Mouse (Mus musculus) gastrocnemius, postnatal 4 days (tissue): Measurements from ENCODE around the gene Ldhb. TPM values are rescaled to one million over a fixed set of nuclear protein-coding genes. Genes with fewer than 3 reads are reported as not detected.

Source experiments
- DNase-seq, 2 experiments: peaks; one replicate each; pipeline ENCODE4 v3.0.0; 2021 to 2022; ENCODE audit warnings: low spot score in 2 of 2, mixed read lengths in 2 of 2
- long read RNA-seq, 2 experiments: library from polyadenylated mRNA; stranded (forward); transcript quantifications; one replicate each; pipeline ENCODE4 v2.0.0; 2021
- total RNA-seq, 2 experiments: library from RNA; stranded (reverse); gene quantifications; 2 replicates each; pipeline ENCODE4 v1.2.3; 2021

Ldhb gene
- 100 to 1,000 TPM; 162 to 170 TPM for total RNA-seq
- long read RNA-seq, experiment 1, transcript Ldhb-201 (8 exons, 1,304 nt), result major isoform, 191 of 207 reads
- long read RNA-seq, experiment 1, partial matches to known transcripts, result 7 of 207 reads
- long read RNA-seq, experiment 1, other reads (novel, unspliced or antisense), result 9 of 207 reads
- long read RNA-seq, experiment 2, transcript Ldhb-201 (8 exons, 1,304 nt), result major isoform, 163 of 182 reads
- long read RNA-seq, experiment 2, partial matches to known transcripts, result 10 of 182 reads
- long read RNA-seq, experiment 2, other reads (novel, unspliced or antisense), result 9 of 182 reads

- DNase-seq, result peak; percentile 70 to 81
These were observed at the start of gene Ldhb for GRCm38 (mm10) chr6:142507785-142508162. Gene Ldhb (minus strand): TSS chr6:142507957.

DNA sequence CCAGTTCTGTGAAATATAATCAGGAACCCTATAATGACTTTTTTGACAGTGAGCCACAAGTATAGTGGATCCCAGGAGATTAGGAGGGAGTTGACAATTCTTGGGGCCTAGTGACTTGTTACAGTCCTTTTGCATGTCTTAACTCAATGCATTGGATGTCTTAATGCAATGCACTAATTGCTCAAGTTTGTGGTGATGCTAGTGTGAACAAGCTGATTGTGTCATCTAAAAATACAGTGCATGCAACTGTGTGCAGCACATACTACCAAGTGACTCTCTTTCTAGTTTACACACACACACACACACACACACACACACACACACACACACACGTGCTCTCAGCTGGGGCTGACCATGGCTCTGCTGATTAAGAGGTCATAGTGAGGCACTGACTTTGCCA, 48.2 kb upstream of the Ldhb start:
- no peak for DNase-seq

DNA sequence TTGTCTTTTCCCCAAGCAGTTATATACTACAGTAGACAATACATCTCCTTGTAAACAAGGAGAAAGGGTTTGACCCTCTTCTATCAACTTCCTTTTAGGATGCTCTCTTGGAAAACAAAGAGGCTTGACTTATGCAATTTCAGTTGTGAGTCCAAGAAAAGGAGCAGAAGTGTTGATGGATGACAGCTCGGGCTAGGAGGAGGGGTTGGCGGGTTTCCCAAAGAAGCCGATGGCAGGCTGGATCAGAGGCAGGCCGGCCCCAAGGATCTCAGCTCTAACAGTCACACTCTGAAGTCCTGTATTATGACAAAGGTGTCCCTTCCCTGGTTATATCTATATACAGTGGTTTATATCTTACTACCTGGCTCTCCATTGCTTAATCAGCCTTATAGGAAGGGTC, 43.7 kb upstream of the Ldhb start:
- DNase-seq, result no peak

DNA sequence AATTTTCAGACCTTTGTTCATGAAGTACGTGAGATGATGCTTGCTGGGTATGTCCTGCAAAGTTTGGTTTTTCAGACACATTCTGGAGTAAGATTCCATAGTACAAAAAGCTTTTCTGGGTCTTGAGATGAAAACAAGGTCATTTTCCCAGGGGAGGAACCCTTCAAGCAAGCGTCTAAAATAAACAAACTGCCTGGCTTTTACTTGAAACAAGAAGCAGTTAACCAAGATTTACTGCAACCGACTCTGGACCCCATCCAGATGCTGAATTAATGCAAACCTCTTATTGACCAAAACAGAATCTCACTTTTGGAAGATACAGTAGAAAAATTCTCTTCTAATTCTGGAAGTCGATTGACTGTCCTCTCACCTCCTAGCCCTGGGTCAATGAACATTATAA, 43.1 kb upstream of the Ldhb start:
- DNase-seq, result no peak

GRCm38 (mm10) chr6:142548377-142548776, 40.6 kb upstream of the Ldhb start:
- DNase-seq, result no peak

- DNase-seq, result no peak
These were observed 37.4 kb upstream of the Ldhb start for GRCm38 (mm10) chr6:142545132-142545531.

DNA sequence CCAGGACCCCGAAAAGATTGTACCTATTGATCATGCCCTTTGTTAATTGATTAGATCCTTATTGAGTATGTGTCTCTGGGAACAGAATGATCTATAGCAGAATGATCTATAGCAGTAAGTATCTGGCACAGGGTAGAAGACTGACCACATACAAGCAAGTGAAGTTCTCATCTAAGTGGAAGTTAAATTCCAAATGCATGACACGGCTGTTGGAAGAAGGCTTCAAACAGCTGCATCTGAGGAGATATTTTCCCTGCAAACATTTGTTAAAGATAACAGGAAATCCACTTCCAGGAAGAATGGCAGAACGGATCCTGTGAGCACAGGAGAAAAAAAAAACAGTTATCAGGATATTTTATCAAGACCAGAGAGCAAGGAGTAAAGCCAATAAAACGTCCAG, 35.9 kb upstream of the Ldhb start:
- no peak for DNase-seq

GRCm38 (mm10) chr6:142542800-142543175, 35.0 kb upstream of the Ldhb start:
- DNase-seq, result no peak

- no peak for DNase-seq
These were observed 34.5 kb upstream of the Ldhb start for GRCm38 (mm10) chr6:142542082-142542799.

DNA sequence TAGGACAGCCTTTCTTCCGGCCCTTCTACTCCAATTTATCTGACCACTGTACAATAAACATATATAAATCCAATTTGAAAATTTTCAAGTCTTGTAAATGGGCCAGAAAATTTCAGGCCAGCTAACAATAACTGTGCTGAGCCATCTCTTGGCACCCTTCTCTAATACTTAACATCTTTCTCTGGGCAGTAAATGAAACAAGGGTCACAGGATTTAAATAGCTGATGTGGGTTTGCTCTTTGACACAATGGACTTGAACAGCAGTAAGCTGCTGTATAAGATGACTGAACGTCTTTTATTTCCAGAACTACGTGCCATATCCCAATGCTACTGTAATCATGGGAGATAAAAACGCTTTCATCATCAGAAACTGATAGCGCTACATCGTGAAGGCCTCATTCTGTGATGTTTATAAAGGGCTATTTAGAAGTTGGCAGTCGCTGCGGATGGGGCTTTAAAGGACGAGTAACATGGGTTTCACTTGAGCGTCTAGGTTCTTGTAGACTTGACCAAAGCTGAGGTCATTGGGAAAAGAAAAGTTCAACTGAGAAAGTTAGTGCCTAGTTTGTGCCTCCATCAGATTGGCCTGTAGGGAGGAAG, 32.9 kb upstream of the Ldhb start:
- DNase-seq, result no peak

DNA sequence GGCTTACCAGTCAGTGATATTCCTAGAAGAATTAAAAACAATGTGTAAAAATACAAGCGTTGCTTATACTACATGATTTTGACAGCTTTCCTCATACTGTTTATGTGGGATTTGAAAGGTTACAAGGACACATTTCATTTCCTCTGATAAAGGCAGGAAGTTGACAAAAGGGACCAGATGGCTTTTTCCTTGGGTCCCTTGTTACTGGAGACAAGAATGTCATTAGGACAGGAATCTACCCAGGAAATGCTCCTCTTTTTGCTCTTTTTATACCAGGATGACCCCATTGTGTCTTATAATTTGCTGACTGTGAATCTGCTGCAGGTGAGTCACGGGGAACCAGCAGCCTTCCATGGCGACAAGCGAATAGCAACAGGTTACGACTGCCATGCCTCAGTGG, 32.4 kb upstream of the Ldhb start:
- no peak for DNase-seq

DNA sequence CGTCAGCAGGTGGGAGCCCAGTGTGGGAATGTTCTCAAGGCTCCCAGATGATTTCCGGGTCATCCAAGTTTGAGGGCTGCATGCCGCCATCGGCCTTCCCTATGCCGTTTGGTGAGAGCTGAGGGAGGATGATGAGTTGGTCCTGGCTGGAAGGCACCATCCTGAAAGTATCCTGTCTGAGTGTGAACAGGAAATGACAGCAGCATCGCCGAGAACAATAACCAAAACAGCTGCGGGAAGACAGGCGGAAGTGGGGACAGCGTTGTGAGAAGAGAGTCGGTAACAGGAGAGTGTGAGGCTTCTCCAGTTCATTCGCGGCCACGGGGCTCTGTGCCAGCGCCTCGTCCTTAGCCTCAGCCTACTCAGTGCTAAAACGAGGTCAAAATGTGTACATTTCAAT, 30.7 kb upstream of the Ldhb start:
- DNase-seq, result peak in 1 of 2 experiments; percentile 25

DNA sequence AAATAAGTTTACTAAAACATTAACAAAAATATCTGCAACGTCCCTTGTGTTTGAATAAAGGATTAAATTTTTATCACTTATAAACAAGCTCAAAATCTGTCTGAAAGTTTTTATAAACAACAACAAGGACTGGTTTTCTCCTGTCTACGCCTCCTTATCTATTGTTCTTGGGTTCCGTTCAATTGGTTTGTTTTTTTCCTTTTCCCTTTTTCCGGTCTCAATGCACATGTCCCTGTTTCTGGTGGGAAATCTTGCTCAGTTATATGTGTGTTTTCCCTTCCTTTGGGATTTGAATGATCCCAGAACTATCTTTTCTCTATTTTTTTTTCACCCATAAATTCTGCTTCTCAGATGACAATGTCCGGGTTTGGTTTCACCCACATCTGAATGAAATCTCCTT, 25.7 kb upstream of the Ldhb start:
- DNase-seq, result no peak

DNA sequence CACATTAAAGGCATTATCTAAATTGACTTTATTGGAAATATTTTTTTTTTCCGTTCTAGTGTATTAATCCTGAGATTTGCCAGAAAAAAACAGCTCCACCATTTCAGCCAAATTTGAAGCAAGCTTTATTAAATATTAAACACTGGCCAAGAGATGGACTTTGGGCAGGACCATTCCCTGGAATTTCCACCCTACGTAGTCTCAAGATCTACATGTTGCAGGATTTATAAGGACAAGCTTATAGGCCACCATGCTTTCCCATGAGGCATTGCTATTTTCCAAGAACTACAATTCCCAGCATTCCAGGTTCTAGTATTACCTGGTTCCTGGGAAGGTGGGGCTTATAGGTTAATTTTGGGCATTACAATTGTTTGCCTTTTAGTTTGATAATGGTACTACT, 24.9 kb upstream of the Ldhb start:
- no peak for DNase-seq

- DNase-seq, result no peak
These were observed 24.4 kb upstream of the Ldhb start for GRCm38 (mm10) chr6:142532141-142532540.

DNA sequence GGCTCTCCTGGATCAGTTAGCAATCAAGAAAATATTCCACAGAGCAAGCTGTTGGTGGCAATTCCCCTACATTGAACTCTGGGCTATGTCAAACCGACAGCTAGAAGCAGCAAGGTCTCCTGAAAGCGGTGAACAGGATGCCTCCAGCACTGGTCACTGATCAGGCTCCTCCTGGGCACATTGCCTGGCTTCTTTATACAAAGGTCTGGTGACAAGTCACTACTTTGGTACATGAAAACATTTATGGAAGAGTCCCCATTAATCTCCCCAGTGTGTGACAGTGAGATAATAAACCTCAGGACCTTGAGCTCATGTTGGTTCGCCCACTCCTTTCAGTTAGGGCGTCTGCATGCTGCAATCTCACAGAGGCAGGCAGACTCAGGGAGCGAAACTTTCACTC, 22.6 kb upstream of the Ldhb start:
- DNase-seq, result no peak

- no peak for DNase-seq
These were observed 21.9 kb upstream of the Ldhb start for GRCm38 (mm10) chr6:142529680-142530079.

DNA sequence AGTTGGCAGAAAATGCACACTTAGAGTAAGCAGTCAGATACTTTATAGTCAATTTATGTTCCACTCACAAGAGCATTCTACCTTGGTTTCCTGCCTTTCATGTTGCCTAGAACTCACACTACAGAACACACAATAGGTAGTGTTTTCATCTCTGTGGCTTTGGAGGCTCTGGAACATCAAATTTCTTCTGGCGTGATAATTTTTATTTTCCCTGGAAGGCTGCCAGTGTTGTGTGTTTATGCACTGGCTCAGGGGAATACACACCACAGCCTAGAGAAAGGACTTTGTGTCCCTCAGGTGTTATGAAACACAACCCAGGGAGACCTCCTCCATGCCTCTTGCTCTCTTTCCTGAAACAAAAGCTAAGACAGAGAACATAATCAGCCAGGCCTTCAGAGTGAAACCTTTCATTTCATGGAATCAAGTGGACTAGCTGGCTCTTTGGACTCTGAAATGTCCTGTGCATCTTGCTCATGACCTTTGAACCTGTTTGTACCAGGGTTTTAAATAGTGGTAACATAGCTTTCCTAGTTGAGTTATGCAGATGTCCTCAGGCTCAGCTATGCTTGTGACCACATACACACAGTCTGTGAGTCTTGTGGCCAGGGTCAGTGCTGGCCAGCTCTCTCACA, 20.3 kb upstream of the Ldhb start:
- no peak for DNase-seq

DNA sequence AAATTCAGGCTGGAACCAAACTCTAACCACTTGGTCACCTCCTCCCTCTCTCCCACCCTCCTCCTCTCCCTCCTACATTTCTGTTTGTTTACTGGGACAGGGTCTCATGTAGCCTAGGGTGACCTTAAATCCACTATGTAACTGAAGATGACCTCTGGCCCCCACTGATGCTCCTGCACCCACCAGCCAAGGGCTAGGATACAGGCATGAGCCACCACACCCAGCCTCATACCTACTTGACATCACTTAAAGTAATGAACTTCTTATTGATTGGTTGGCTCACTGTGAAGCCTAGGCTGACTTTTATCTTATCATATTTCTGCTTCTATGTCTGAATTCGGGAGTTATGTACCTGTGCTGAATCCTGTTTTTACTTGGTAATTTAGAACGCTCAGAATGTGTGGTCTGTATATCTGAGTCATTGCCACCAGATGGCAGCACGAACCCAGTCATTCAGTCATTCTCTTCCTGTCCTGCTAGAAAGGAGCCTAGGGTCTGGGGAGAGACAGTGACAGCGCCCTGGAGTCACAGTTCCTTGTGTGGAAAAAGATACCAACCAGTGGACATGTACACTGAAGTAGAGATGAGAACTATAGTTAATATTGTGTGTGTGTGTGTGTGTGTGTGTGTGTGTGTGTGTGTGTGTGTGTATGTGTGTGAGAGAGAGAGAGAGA, 17.0 kb upstream of the Ldhb start:
- peak in 1 of 2 experiments; percentile 63 for DNase-seq

- no peak for DNase-seq
These were observed 13.9 kb upstream of the Ldhb start for GRCm38 (mm10) chr6:142521591-142522110.

- DNase-seq, result no peak
These were observed 11.4 kb upstream of the Ldhb start for GRCm38 (mm10) chr6:142519110-142519509.
